Mouse (Mus musculus) liver, adult 10 weeks (tissue): Measurements from ENCODE around the gene Amtn. TPM values are rescaled to one million over a fixed set of nuclear protein-coding genes. Genes with fewer than 3 reads are reported as not detected.

Experiments used
- polyA plus RNA-seq: library from polyadenylated mRNA; stranded (reverse); fragments of 350-450 nt; fragmentation: Illumina TruSeq; extraction: RNeasy Lipid Tissue Mini Kit (QIAGEN cat#74804); gene quantifications from one replicate; pipeline ENCODE4 v1.2.3, GENCODE M21; 2014; ENCODE audit warnings: low read depth, low replicate concordance

Amtn gene
- not detected for polyA plus RNA-seq

GRCm38 (mm10) chr5:88375808-88376207, at the start of gene Amtn:
Gene Amtn (plus strand): TSS chr5:88376108.

Other genes with a start within 250 kb of the Amtn start
- gene Gm11115, start 222.0 kb upstream of the Amtn start, polyA plus RNA-seq = not detected
- not detected for gene Gm7714, start 107.2 kb upstream of the Amtn start, polyA plus RNA-seq
- not detected for gene Prol1, start 58.8 kb upstream of the Amtn start, polyA plus RNA-seq
- not detected for gene Ambn, start 79.9 kb downstream of the Amtn start, polyA plus RNA-seq
- not detected for gene Enam, start 111.9 kb downstream of the Amtn start, polyA plus RNA-seq
- 3.9 TPM for gene Jchain, start 151.8 kb downstream of the Amtn start, polyA plus RNA-seq
- 52.2 TPM for gene Utp3, start 178.4 kb downstream of the Amtn start, polyA plus RNA-seq
- gene Rufy3, start 188.9 kb downstream of the Amtn start, polyA plus RNA-seq = 46.2 TPM